Mouse (Mus musculus) neural tube, embryonic 13.5 days (tissue): ENCODE measurements around the gene Bpi. TPM values are rescaled to one million over a fixed set of nuclear protein-coding genes. Genes with fewer than 3 reads are reported as not detected.
A peak's percentile ranks its signal among the peaks of the same experiment; 100 is the strongest.

Experiments
- ATAC-seq: fragments of 200-750 bp; cut with Nextera tagmentation; 2 replicates; pipeline ENCODE4 v1.8.0; 2017; ENCODE audit warnings: low read depth, mild to moderate bottlenecking, moderate TSS enrichment, moderate library complexity
- H3K27ac ChIP-seq: fragments of 300-500 bp; sonication (generic); replicated peaks from 2 replicates; pipeline ENCODE4 v1.5.1; 2015; ENCODE audit warnings: moderate library complexity, mild to moderate bottlenecking, inconsistent platforms
- H3K27me3 ChIP-seq: fragments of 300-500 bp; sonication (generic); 2 replicates; pipeline ENCODE4 v1.6.1; 2015; ENCODE audit warnings: mild to moderate bottlenecking, inconsistent platforms
- H3K36me3 ChIP-seq: fragments of 300-500 bp; sonication (generic); 2 replicates; pipeline ENCODE4 v1.6.1; 2015; ENCODE audit warnings: mild to moderate bottlenecking, inconsistent platforms
- H3K4me1 ChIP-seq: fragments of 300-500 bp; sonication (generic); replicated peaks from 2 replicates; pipeline ENCODE4 v1.6.1; 2015; ENCODE audit warnings: inconsistent platforms
- H3K4me2 ChIP-seq: fragments of 300-500 bp; sonication (generic); 2 replicates; pipeline ENCODE4 v1.6.1; 2015; ENCODE audit warnings: inconsistent platforms, mild to moderate bottlenecking, moderate library complexity
- H3K4me3 ChIP-seq: fragments of 300-500 bp; sonication (generic); 2 replicates; pipeline ENCODE4 v1.5.1; 2015; ENCODE audit warnings: mild to moderate bottlenecking, inconsistent platforms
- H3K9ac ChIP-seq: fragments of 300-500 bp; sonication (generic); 2 replicates; pipeline ENCODE4 v1.6.1; 2015; ENCODE audit warnings: moderate library complexity, mild to moderate bottlenecking, inconsistent platforms
- H3K9me3 ChIP-seq: fragments of 300-500 bp; sonication (generic); 2 replicates; pipeline ENCODE4 v1.6.1; 2016; ENCODE audit warnings: inconsistent platforms
- WGBS: fragments of 180-500 bp; shearing (Covaris S2); methylation state at CpG from one replicate; pipeline ENCODE4 v1.1.7; 2015; 5-methylcytosine and 5-hydroxymethylcytosine counted together
- polyA plus RNA-seq: library from polyadenylated mRNA; unstranded; fragments of >200 nt; fragmentation: Nextera tagmentation; extraction: Ambion mirVana; gene quantifications from 2 replicates; pipeline ENCODE4 v1.2.1, GENCODE M21; 2015

Bpi gene
- polyA plus RNA-seq, 1 experiment from 2014 or later, result not detected

DNA sequence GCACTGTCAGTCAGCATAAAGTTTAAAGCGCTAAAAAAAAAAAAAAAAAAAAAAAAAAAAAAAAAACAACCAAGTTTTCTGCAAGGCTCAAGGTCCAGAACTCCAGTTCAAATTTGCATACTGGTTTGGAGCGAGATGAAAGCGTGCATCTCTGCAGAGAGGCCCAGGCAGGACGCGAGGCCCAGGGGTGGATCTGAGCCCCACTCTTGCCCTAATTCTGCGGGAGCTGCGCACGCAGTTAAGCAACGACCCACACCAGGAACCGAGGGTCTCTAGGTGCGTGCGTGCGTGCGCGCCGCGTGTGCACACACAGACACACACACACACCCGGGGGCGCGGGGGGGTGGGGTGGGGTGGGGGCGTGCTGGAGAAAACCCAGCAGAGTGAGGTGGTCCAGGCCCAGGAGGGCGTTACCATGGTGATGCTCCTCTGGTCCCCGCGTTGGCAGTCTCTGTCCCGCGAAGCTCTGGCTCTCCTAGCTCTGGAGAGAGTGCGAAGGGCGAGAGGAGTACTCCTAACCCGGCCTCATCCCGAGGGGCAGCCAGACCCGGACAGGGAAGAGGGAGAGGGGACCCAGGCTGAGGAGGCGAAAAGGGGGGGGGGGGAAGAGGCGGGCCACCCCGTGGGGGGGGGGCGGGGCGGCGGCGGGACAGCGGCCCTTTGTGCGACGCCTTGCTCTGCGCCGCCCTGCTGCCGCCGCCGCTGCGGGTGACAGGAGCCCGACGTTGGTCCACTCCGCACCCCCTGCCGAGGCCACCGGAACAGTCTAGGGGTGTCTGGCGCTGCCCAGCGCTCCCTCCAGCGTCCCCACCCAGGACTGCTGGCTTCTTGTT lies 29.0 kb upstream of the Bpi start, which contains the start of gene D630003M21Rik:
Gene D630003M21Rik, minus strand, starts transcription at position 553 of the 833 bp plus-strand sequence.
- H3K27ac ChIP-seq, result peak within 1 kb of the TSS; percentile 49
- H3K4me3 ChIP-seq, result peak within 1 kb of the TSS; percentile 45
- H3K36me3 ChIP-seq, result no peaks in the 10 kb centered on the region
- WGBS, result under 1% methylated on average over 47 of the region's 55 CpGs
- peaks cover 37% of the 10 kb centered on the region for H3K4me1 ChIP-seq
- H3K9ac ChIP-seq, result peak within 1 kb of the TSS; percentile 75
- H3K4me2 ChIP-seq, result peak within 1 kb of the TSS; percentile 68
- no peaks in the 10 kb centered on the region for H3K9me3 ChIP-seq
- peak; percentile 80 for ATAC-seq
- H3K27me3 ChIP-seq, result no peaks in the 10 kb centered on the region

DNA sequence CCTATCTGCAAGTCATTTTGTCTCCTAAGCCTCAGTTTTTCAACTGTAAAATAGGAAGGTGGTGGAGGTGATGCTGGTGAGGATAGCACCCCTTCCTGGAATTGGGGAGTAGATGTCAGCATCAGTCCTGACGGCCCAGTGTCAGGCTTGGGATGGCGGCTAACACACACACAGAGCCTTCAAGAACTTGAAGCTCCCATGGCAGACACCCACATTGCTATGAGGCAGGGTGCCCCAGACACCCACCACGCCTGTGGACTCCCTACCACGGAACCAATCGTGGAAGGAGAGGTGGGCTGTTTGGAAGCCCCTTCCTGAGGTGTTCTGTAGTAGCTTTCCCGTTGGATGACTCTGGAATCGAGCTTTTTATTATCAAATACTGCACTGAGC lies 28.4 kb upstream of the Bpi start:
- Histone ChIP-seq H3K4me1 (peaks cover 37% of the 10 kb centered on the region), H3K27me3 (no peaks in the 10 kb centered on the region), H3K4me2 (peak overlapping the region; percentile 68), H3K9me3 (no peaks in the 10 kb centered on the region), H3K4me3 (peak overlapping the region; percentile 45), H3K36me3 (no peaks in the 10 kb centered on the region), H3K27ac (peak overlapping the region; percentile 49), H3K9ac (peak overlapping the region; percentile 75)
- WGBS, result 23% methylated on average over 7 of the region's 7 CpGs
- ATAC-seq, result peak; percentile 10; the same call in 1 of the 2 replicates

DNA sequence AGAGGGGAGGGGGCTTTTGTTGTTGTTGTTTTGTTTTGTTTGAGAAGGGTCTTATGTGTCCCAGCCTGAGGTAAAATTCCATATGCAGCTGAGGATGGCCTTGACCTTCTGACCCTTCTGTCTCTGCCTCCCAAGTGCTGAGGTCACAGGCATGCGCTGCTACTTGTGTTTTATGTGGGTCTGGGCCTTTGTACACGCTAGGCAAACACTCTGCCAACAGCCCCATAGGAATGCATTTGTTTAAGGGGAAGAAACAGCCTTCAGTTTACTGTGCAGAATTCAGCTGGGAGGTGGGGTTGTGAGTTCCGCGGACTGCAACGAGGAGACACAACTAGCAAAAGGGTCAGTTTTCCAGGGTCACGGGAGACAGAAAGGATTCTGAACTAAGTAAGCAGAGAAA lies 27.3 kb upstream of the Bpi start:
- no peak for ATAC-seq
- WGBS, result 22% methylated on average over 6 of the region's 6 CpGs
- H3K4me3 ChIP-seq, result no peak overlapping the region

DNA sequence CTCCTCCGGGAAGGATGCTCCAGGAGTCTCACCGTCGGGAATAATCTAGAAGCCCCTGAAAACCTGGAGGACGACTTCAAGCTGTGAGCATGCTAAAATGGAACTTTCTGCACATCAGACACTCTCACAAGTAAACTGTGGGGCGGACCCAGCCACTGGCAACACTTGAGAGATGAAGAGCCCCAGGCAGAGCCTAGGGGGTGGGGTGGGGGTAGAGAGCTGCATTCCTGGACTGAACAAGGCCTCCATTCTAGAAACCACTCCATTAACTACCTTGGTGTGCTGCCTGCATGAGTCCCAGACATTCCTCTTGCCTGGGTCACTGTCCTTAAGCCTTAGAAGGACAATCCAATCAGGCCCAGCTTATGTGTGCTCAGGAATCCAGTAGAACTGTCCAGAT lies 26.8 kb upstream of the Bpi start:
- ATAC-seq, result no peak

More for the DNA sequence above, 27.3 kb upstream of the Bpi start:
- no peaks in the 10 kb centered on the region for H3K27me3 ChIP-seq
- H3K4me2 ChIP-seq, result no peak overlapping the region
- no peaks in the 10 kb centered on the region for H3K9me3 ChIP-seq
- H3K27ac ChIP-seq, result peak overlapping the region; percentile 33; the same call in 1 of the 2 replicates
- H3K9ac ChIP-seq, result no peak overlapping the region
- peaks cover 37% of the 10 kb centered on the region for H3K4me1 ChIP-seq
- no peaks in the 10 kb centered on the region for H3K36me3 ChIP-seq

DNA sequence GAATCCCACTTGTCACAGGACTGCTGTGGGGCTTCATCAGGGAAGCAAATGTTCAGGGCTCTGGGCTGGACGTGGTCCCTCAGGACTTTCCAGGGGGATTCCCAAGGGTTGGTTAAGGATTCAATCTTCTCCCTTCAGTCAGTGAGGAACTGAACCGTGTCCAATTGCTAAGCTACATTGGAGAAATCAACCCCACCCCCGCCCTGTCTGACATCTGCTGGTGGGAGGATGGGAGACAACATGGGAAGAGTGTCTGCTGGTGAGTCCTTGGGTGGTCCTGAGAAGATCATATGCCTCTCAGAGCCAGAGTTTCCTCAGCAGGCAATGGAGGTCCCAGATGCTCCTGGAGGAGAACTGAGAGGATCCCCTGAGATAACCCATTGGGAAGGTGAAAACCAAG lies 25.5 kb upstream of the Bpi start:
- H3K4me1 ChIP-seq, result peaks cover 37% of the 10 kb centered on the region
- no peaks in the 10 kb centered on the region for H3K9me3 ChIP-seq
- no peaks in the 10 kb centered on the region for H3K27me3 ChIP-seq
- H3K9ac ChIP-seq, result no peak overlapping the region
- no peak overlapping the region for H3K4me3 ChIP-seq
- ATAC-seq, result no peak
- WGBS, result 59% methylated on average over 3 of the region's 3 CpGs
- H3K36me3 ChIP-seq, result no peaks in the 10 kb centered on the region
- H3K4me2 ChIP-seq, result no peak overlapping the region
- no peak overlapping the region for H3K27ac ChIP-seq

More for the DNA sequence above, 26.8 kb upstream of the Bpi start:
- no peak overlapping the region for H3K4me2 ChIP-seq
- no peak overlapping the region for H3K4me3 ChIP-seq
- no peaks in the 10 kb centered on the region for H3K36me3 ChIP-seq
- H3K9me3 ChIP-seq, result no peaks in the 10 kb centered on the region
- H3K9ac ChIP-seq, result no peak overlapping the region
- H3K4me1 ChIP-seq, result peaks cover 37% of the 10 kb centered on the region
- H3K27me3 ChIP-seq, result no peaks in the 10 kb centered on the region
- H3K27ac ChIP-seq, result peak overlapping the region; percentile 33; the same call in 1 of the 2 replicates
- 53% methylated on average over 5 of the region's 5 CpGs for WGBS

DNA sequence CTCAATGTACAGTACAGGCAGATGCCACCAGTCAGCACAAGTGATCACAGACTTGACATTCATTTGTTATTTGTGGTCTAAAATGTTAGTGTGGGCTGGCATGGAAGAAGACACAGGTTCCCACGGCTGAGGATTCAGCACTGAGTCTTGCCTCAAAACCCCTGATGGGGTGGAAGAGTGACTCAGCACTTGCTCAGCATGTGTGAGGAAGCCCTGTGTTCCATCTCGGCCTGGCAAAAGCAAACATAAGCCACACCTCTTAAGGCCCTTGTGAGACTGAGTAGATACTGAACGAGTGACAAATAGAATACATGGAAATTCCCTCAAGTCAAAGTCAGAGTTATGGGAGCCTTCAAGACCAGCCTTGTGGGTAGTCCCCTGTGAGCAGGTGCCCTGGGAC lies 24.8 kb upstream of the Bpi start:
- H3K4me3 ChIP-seq, result no peak overlapping the region
- H3K27me3 ChIP-seq, result no peaks in the 10 kb centered on the region
- no peak overlapping the region for H3K27ac ChIP-seq
- no peak for ATAC-seq
- no peak overlapping the region for H3K9ac ChIP-seq
- H3K36me3 ChIP-seq, result no peaks in the 10 kb centered on the region
- WGBS, result 82% methylated on average over 3 of the region's 3 CpGs
- H3K9me3 ChIP-seq, result no peaks in the 10 kb centered on the region
- no peak overlapping the region for H3K4me2 ChIP-seq
- H3K4me1 ChIP-seq, result peaks cover 34% of the 10 kb centered on the region

DNA sequence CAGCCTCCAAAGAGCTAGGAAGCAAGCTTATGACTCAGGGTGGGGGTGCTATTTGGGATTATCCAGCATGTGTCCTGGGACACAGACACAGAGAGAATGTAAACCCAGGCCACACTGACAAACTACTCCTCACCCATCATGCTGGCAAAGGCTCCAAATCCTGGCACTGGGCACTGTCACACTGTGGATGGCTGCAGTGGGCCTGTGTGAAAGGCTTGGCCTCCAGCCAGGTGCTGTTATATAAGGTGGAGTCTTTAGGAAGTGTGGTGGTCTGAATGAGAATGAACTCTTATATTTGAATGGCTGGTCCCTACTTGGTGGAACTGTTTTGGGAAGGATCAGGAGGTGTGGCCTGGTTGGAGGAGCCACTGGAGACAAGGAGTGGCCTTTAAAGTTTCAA lies 21.2 kb upstream of the Bpi start:
- Histone ChIP-seq H3K4me2 (no peak overlapping the region), H3K9ac (no peak overlapping the region), H3K4me3 (no peak overlapping the region), H3K27me3 (no peaks in the 10 kb centered on the region), H3K27ac (no peak overlapping the region), H3K9me3 (no peaks in the 10 kb centered on the region), H3K4me1 (0 out of 2 replicates have a peak, but pooled peaks cover 5% of the 10 kb centered on the region), H3K36me3 (no peaks in the 10 kb centered on the region)
- no peak for ATAC-seq

DNA sequence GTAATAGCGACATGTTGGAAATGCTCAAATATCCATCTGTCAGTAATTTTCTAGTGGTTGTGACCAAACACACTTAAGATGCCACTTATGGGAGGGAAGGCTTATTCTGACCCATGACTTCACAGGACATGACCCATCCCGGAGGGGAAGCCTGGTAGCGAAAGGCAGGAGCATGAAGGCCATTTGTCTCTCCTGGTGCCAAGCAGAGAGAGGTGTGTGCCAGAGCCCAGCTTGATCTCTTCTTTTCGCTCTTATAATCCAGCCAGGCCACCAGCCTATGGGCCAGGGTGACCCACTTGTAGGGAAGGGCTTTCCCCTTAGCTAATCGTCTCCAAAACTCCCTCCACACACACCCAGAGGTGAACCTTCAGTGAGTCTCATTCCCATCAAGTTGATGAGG lies 19.8 kb upstream of the Bpi start:
- no peak overlapping the region for H3K27ac ChIP-seq
- no peaks in the 10 kb centered on the region for H3K9me3 ChIP-seq
- no peaks in the 10 kb centered on the region for H3K4me1 ChIP-seq
- H3K4me3 ChIP-seq, result no peak overlapping the region
- WGBS, result 85% methylated on average over 5 of the region's 5 CpGs
- no peak overlapping the region for H3K9ac ChIP-seq
- no peaks in the 10 kb centered on the region for H3K27me3 ChIP-seq
- no peaks in the 10 kb centered on the region for H3K36me3 ChIP-seq
- H3K4me2 ChIP-seq, result no peak overlapping the region
- no peak for ATAC-seq

DNA sequence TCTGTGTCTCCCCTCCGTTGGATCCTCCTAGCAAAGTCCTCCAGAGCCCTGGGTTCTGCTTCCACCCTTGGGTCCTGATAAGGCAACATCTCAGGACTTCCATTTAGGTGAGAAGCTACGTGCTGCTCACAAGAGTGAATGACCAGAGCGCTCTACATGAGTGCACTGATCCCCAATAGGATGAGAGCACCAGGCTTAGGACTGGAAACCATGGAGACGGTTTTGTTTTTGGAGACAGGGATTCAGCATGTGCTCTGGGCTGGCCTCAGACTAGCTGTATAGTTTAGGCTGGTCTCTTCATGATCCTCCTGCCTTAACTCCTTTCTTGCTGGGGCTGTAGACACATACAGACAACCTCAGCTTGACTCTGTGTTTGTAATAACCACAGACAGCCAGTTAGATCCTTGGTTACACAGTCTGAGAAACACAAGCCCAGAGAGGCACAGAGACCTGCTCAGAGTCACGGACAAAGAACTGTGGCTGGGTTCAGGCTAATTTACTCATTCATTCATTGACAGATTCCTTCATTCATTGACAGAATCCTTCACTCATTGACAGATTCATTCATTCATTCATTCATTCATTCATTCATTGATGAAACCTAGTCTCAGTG lies 16.7 kb upstream of the Bpi start:
- Histone ChIP-seq H3K4me1 (no peaks in the 10 kb centered on the region; the same call in 1 of the 2 replicates), H3K27me3 (no peaks in the 10 kb centered on the region), H3K27ac (no peak overlapping the region), H3K4me2 (no peak overlapping the region), H3K9me3 (no peaks in the 10 kb centered on the region), H3K4me3 (no peak overlapping the region), H3K9ac (no peak overlapping the region), H3K36me3 (no peaks in the 10 kb centered on the region)
- ATAC-seq, result no peak
- WGBS, result 69% methylated on average over 5 of the region's 5 CpGs

DNA sequence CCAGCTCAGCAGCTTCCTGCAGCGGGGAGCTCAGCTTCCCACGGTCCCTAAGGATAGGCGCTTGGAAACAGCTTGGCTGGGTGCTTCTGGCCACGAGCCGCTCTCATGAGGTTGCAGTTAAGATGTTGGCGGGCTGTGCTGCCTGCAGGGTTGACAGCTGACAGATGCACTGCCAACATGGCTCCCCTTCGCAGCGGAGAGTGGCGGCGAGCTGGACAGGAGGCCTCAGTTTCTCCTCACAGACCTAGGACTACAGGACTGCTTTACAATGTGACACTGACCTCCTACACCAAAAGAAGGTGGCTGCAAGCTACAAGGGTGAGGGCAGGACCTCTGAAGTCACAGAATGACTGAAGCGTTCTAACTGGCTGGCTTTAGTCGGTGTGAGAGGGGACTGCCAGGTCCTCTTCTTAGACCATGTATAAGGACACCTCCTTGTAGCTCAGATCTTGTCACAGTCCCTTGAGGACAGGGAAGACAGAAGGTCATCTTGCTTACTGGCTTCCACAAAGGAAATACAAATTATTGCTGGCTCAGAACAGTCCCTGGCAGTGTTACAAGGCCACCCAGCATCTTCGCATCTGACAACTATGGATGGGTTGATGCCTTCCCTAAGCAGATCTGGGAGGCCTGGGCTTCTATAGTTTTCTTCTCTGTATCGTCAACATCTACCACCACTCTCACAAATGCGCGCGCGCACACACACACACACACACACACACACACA lies 15.6 kb upstream of the Bpi start:
- Histone ChIP-seq H3K9ac (no peak overlapping the region), H3K4me1 (no peaks in the 10 kb centered on the region; the same call in 1 of the 2 replicates), H3K27me3 (no peaks in the 10 kb centered on the region), H3K4me3 (no peak overlapping the region), H3K36me3 (no peaks in the 10 kb centered on the region), H3K27ac (no peak overlapping the region), H3K4me2 (no peak overlapping the region), H3K9me3 (no peaks in the 10 kb centered on the region)
- no peak for ATAC-seq
- WGBS, result 89% methylated on average over 18 of the region's 18 CpGs

DNA sequence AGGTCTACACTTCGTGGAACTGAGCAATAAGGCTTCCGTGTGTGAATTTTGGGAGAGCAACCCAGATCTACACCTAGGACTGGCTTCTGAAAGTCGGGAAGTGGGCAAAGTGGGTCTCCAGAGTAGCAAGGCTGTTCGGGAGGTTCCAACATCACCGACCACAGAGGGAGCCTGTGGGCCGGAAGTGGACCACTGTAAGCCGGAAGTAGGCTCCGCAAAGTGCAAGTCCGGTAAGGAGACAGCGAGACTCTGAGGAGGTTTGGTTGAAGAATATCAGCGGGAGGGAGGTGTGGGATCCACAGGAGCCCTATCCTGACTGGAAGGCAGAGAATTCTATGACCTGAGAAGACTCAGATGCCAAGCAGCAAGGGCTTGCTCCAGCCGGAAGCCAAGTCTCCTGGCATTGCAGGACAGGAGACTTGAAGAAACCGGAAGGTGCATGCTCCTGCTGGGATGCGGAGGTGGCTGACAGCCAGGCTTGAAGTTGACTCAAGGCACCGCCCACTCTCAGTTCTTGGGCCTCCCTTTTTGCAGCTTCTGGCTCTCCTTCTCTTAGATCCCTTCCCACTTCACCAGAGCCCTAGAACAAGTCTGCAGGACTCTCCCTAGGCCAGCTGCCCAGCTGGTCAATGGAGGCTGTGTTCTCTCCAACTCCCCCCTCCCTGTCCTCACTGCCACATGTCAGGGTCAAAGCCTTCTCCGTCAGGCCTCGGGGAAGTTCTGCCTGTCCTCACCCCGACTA lies 14.6 kb upstream of the Bpi start:
- H3K9ac ChIP-seq, result no peak overlapping the region
- no peak for ATAC-seq
- no peak overlapping the region for H3K4me3 ChIP-seq
- no peaks in the 10 kb centered on the region; the same call in 1 of the 2 replicates for H3K4me1 ChIP-seq
- no peak overlapping the region for H3K4me2 ChIP-seq
- WGBS, result 78% methylated on average over 18 of the region's 18 CpGs
- no peak overlapping the region for H3K27ac ChIP-seq
- no peaks in the 10 kb centered on the region for H3K9me3 ChIP-seq
- H3K27me3 ChIP-seq, result no peaks in the 10 kb centered on the region
- H3K36me3 ChIP-seq, result no peaks in the 10 kb centered on the region
